Mouse (Mus musculus): ENCODE results near the gene Mrps16. TPM values are rescaled to one million over a fixed set of nuclear protein-coding genes. Genes with fewer than 3 reads are reported as not detected.
A peak's percentile ranks its signal among the peaks of the same experiment; 100 is the strongest.

Gene Mrps16
- polyA plus RNA-seq, 1 experiment from 2014 or later = 49.9 TPM

DNA sequence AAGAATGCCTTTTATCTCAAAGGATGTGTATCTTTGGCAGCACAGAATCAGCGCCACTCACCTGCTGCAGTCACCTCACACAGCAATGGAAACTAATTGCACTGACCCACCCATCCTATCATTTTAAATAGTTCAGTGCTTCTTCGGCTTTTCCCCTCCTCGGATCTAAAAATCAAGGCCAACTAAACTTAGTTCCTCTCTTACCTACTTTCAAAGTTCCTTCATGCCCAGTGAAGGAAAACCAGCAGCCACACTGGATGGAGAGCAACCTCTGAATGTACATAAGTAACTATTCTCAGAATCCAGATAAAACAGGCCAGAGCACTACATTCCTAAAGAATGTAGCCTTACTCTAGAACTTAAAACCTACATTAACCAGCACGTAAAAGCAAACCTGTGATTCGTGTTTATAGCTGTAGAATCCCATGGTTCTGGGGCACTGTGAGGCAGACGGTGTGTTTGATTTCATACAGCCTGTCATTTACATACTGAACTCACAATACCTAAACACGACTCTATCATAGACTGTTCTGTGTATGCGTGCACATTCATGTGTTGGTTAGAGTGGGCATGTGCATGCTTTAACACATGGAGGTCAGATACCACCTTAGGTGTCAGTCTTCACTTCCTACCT is 3.9 kb downstream of the Mrps16 start:
- Histone ChIP-seq H3K27me3 (ENCODE audit: insufficient read depth, low read length) (no peaks in the 10 kb centered on the region), H3K9ac (replicated peaks) (peak overlapping the region; percentile 85; the same call in 1 of the 2 replicates), H3K4me2 (ENCODE audit: low read depth, low read length) (peak overlapping the region; percentile 84), H3K4me1 (ENCODE audit: insufficient read depth) (peaks cover 33% of the 10 kb centered on the region), H3K4me3 (ENCODE audit: low read depth, low read length) (peak overlapping the region; percentile 77; the same call in 1 of the 2 replicates), H3K9me3 (ENCODE audit: low read length) (no peaks in the 10 kb centered on the region), H3K36me3 (replicated peaks; ENCODE audit: insufficient read depth, low read length) (peaks cover 25% of the 10 kb centered on the region), H3K27ac (ENCODE audit: low read depth) (no peak overlapping the region; the same call in 1 of the 2 replicates)
- TF ChIP-seq EP300 (IDR thresholded peaks at IDR 0.05; ENCODE audit: low read depth) = no peak
- no peak for TF ChIP-seq CTCF (IDR thresholded peaks at IDR 0.05; ENCODE audit: low read depth)
- 80% methylated on average over 8 of the region's 8 CpGs for WGBS (ENCODE audit: insufficient replicate concordance)
- no peak for ATAC-seq
- no peak for DNase-seq

DNA sequence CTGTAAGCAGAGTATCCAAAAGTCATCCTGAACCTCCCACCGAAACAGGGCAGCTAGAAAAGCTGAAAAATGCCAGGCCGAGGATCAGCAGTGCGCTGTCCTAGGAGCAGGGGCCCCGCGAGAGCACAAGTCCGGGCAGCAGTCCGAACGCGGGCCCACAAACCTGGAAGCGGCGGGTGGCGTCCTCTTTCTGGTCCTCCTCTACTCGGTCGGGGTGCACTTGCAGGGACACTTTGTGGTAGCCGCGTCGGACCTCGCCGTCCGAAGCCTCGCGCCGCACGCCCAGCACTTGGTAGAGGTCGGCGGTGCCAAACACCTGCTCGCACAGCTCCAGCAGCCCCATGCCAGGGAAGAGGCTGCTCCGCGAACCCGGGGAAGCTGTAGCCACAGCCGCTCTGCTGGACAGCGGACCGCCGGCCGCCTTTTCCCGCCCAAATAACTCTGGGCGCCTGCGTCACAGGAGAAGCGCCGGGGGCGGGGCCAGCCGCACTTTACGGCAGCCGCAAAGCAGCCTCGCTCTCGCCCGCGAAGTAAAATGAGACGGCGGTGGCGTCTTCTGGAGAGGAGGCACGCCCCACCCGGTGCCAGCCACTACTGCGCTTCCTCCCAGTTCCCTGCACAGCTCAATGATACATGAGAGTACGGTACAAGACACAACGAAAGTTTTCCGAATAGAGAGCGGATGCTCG is 4.8 kb downstream of the Mrps16 start, which contains the start of gene Dnajc9:
Gene Dnajc9 (minus strand): TSS at position 470 of the 689 bp plus-strand sequence.
- DNase-seq (peak; percentile 96), ATAC-seq (peak; percentile 65)
- peak within 1 kb of the TSS; percentile 84 for H3K4me2 ChIP-seq (ENCODE audit: low read depth, low read length)
- H3K4me1 ChIP-seq (ENCODE audit: insufficient read depth) = peaks cover 27% of the 10 kb centered on the region
- peak within 1 kb of the TSS; percentile 77 for H3K4me3 ChIP-seq (ENCODE audit: low read depth, low read length)
- peak within 1 kb of the TSS; percentile 73 for H3K27ac ChIP-seq (ENCODE audit: low read depth)
- H3K27me3 ChIP-seq (ENCODE audit: insufficient read depth, low read length) = no peaks in the 10 kb centered on the region
- no peak for TF ChIP-seq CTCF (IDR thresholded peaks at IDR 0.05; ENCODE audit: low read depth)
- TF ChIP-seq EP300 (IDR thresholded peaks at IDR 0.05; ENCODE audit: low read depth) = no peak; the same call in 1 of the 2 replicates
- peak within 1 kb of the TSS; percentile 85 for H3K9ac ChIP-seq (replicated peaks)
- H3K36me3 ChIP-seq (replicated peaks; ENCODE audit: insufficient read depth, low read length) = peaks cover 33% of the 10 kb centered on the region
- under 1% methylated on average over 58 of the region's 59 CpGs for WGBS (ENCODE audit: insufficient replicate concordance)
- no peaks in the 10 kb centered on the region for H3K9me3 ChIP-seq (ENCODE audit: low read length)

DNA sequence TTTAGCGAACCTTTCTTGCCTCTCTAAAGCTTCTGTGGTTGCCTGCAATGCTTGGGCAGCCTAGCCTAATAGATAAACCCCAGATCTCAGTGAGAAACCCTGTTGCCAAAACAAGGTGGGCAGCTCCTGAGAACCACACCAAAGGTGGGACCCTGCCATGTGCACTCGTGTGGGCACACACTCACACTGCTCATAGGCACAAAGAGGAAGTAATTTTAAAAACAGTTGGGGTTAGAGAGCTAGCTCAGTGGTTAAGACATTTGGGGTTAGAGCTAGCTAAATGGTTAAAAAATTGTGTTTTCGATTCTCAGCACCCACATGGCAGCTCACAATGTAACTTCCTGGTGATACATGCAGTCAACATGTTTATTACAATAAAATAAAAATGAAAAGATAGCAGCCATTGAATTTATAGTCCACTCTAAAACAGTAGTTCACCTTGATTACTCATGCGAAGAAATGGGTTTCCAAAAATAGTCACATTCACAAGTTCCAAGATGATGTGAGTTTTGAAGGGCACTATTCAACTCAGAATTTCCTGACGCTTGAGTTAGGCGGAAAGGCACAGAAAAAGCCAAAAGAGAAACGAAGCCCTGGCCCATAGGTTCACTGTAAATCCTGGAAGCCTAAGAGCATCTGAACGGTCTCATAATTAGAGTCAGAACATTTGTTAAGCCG is 13.5 kb downstream of the Mrps16 start:
- H3K36me3 ChIP-seq (replicated peaks; ENCODE audit: insufficient read depth, low read length) = peaks cover 36% of the 10 kb centered on the region
- no peak for DNase-seq

DNA sequence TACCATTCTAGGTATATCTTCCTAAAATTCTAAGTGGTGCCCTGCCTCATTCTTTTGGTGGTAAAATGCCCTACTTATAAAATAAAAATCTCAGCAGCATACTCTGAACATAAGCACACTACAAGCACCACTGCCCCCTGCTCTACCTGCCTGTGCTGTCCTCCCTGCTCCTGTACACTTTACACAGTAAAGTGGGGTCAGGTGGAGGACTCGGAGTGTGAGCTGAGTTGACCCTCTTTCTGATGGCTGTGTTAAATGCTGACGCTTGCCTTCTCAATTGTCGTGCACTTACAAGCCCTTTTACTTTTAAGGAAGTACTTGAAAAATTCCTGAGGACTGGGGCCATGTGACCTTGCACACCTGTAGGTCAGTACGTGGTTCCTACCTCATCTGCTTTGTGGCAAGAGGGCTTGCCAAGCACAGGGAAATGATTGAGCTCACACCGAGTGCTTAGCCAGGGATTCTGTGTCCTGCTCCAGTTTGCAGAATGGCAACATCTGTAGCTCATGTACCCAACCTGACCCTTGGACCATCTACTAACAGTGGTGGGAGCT is 14.3 kb downstream of the Mrps16 start:
- Histone ChIP-seq H3K9ac (replicated peaks) (no peak overlapping the region), H3K27me3 (ENCODE audit: insufficient read depth, low read length) (no peaks in the 10 kb centered on the region), H3K36me3 (replicated peaks; ENCODE audit: insufficient read depth, low read length) (peaks cover 29% of the 10 kb centered on the region), H3K4me3 (ENCODE audit: low read depth, low read length) (no peak overlapping the region), H3K4me1 (ENCODE audit: insufficient read depth) (peaks cover 18% of the 10 kb centered on the region), H3K9me3 (ENCODE audit: low read length) (no peaks in the 10 kb centered on the region), H3K4me2 (ENCODE audit: low read depth, low read length) (0 out of 2 replicates have a peak overlapping the region, but pooled peaks have one; percentile 47), H3K27ac (ENCODE audit: low read depth) (peak overlapping the region; percentile 48; the same call in 1 of the 2 replicates)
- DNase-seq = no peak
- WGBS (ENCODE audit: insufficient replicate concordance) = 61% methylated on average over 5 of the region's 5 CpGs
- TF ChIP-seq EP300 (IDR thresholded peaks at IDR 0.05; ENCODE audit: low read depth) = no peak
- no peak for TF ChIP-seq CTCF (IDR thresholded peaks at IDR 0.05; ENCODE audit: low read depth)
- ATAC-seq = no peak

More for the DNA sequence above, 13.5 kb downstream of the Mrps16 start:
- H3K4me1 ChIP-seq (ENCODE audit: insufficient read depth) = peaks cover 18% of the 10 kb centered on the region
- H3K27me3 ChIP-seq (ENCODE audit: insufficient read depth, low read length) = no peaks in the 10 kb centered on the region
- ATAC-seq = peak; percentile 14; the same call in 1 of the 2 replicates
- no peak overlapping the region for H3K4me2 ChIP-seq (ENCODE audit: low read depth, low read length)
- WGBS (ENCODE audit: insufficient replicate concordance) = 69% methylated on average over 9 of the region's 9 CpGs
- no peak overlapping the region for H3K4me3 ChIP-seq (ENCODE audit: low read depth, low read length)
- no peak for TF ChIP-seq CTCF (IDR thresholded peaks at IDR 0.05; ENCODE audit: low read depth)
- TF ChIP-seq EP300 (IDR thresholded peaks at IDR 0.05; ENCODE audit: low read depth) = no peak
- H3K9ac ChIP-seq (replicated peaks) = no peak overlapping the region
- peak overlapping the region; percentile 48; the same call in 1 of the 2 replicates for H3K27ac ChIP-seq (ENCODE audit: low read depth)
- no peaks in the 10 kb centered on the region for H3K9me3 ChIP-seq (ENCODE audit: low read length)

DNA sequence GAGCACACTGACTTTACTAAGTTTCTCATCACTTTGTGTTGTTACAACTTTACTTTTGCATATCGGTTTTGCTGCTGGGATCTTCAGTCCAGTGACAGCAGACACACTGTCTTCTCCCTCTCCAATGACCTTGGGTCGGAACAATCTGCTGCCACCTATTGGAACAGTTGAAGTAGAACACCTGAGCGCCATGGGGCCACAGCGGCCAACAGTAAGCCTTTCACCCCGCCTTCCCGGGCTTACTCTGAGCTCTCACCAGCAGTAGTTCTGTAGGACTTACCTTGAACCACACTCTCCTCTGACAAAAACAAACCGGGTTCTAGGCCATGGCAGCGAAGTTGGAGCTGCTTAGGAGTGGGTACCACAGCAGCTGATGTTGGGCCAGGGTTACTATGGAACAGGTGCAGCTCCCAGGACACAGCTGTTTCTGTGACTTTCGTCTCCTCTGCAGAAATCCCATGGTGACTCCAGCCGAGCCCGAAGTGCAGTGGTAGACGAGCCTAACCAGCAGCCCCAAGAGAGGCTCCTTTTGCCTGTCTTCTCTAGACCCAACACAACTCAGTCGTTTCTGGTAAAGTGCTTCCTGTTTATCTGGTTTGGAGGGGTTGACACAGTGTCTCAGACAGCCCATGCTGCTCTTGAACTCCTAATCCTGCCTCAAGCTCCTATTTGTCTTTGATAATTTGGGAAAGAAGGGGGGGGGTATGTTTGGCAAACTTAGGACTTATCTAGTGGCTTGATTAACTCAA is 14.9 kb downstream of the Mrps16 start:
- TF ChIP-seq EP300 (IDR thresholded peaks at IDR 0.05; ENCODE audit: low read depth) (no peak), CTCF (IDR thresholded peaks at IDR 0.05; ENCODE audit: low read depth) (peak; percentile 81)
- DNase-seq (peak; percentile 72), ATAC-seq (peak; percentile 83)
- 0 out of 2 replicates have a peak overlapping the region, but pooled peaks have one; percentile 30 for H3K9ac ChIP-seq (replicated peaks)
- H3K4me3 ChIP-seq (ENCODE audit: low read depth, low read length) = no peak overlapping the region
- H3K9me3 ChIP-seq (ENCODE audit: low read length) = no peaks in the 10 kb centered on the region
- peaks cover 18% of the 10 kb centered on the region for H3K4me1 ChIP-seq (ENCODE audit: insufficient read depth)
- 22% methylated on average over 13 of the region's 13 CpGs for WGBS (ENCODE audit: insufficient replicate concordance)
- H3K4me2 ChIP-seq (ENCODE audit: low read depth, low read length) = peak overlapping the region; percentile 47
- peak overlapping the region; percentile 48; the same call in 1 of the 2 replicates for H3K27ac ChIP-seq (ENCODE audit: low read depth)
- peaks cover 24% of the 10 kb centered on the region for H3K36me3 ChIP-seq (replicated peaks; ENCODE audit: insufficient read depth, low read length)
- H3K27me3 ChIP-seq (ENCODE audit: insufficient read depth, low read length) = no peaks in the 10 kb centered on the region

Data from liver, postnatal 0 days (tissue).